Mouse (Mus musculus) embryonic facial prominence, embryonic 14.5 days (tissue): ENCODE measurements around the gene Usb1. TPM values are rescaled to one million over a fixed set of nuclear protein-coding genes. Genes with fewer than 3 reads are reported as not detected.

Experiments
- ATAC-seq: fragments of 200-750 bp; cut with Nextera tagmentation; 2 replicates; pipeline ENCODE4 v1.8.0; 2017; ENCODE audit warnings: low read depth, moderate number of reproducible peaks, moderate TSS enrichment
- DNase-seq: peaks from one replicate; pipeline ENCODE4 v3.0.0-alpha.2; 2015; ENCODE audit warnings: low spot score
- H3K27ac ChIP-seq: fragments of 300-500 bp; sonication (generic); replicated peaks from 2 replicates; pipeline ENCODE4 v1.5.1; 2014; ENCODE audit warnings: low read depth, mild to moderate bottlenecking, low read length, moderate library complexity
- H3K27me3 ChIP-seq: fragments of 300-500 bp; sonication (generic); replicated peaks from 2 replicates; pipeline ENCODE4 v1.6.1; 2014; ENCODE audit warnings: low read length; ENCODE audit not compliant: control insufficient read depth, insufficient read depth
- H3K36me3 ChIP-seq: fragments of 300-500 bp; sonication (generic); 2 replicates; pipeline ENCODE4 v1.6.1; 2014; ENCODE audit warnings: low read length, mixed read lengths; ENCODE audit not compliant: control insufficient read depth, insufficient read depth
- H3K4me1 ChIP-seq: fragments of 300-500 bp; sonication (generic); 2 replicates; pipeline ENCODE4 v1.6.1; 2014; ENCODE audit warnings: antibody characterized with exemption, low read length; ENCODE audit not compliant: control insufficient read depth, insufficient read depth
- H3K4me2 ChIP-seq: fragments of 300-500 bp; sonication (generic); 2 replicates; pipeline ENCODE4 v1.6.1; 2014; ENCODE audit warnings: low read depth, mild to moderate bottlenecking, low read length, moderate library complexity, mixed read lengths
- H3K4me3 ChIP-seq: fragments of 300-500 bp; sonication (generic); 2 replicates; pipeline ENCODE4 v1.5.1; 2014; ENCODE audit warnings: low read depth, mild to moderate bottlenecking, low read length
- H3K9ac ChIP-seq: fragments of 300-500 bp; sonication (generic); 2 replicates; pipeline ENCODE4 v1.6.1; 2014; ENCODE audit warnings: low read depth, mild to moderate bottlenecking, low read length, moderate library complexity, mixed read lengths
- H3K9me3 ChIP-seq: fragments of 300-500 bp; sonication (generic); 2 replicates; pipeline ENCODE4 v1.6.1; 2016; ENCODE audit warnings: low read length; ENCODE audit not compliant: control insufficient read depth
- WGBS: fragments of 180-500 bp; shearing (Covaris S2); extraction: QIAGEN DNeasy Blood & Tissue Kit; methylation state at CpG from one replicate; pipeline ENCODE4 v1.1.7; 2014; 5-methylcytosine and 5-hydroxymethylcytosine counted together
- polyA plus RNA-seq: library from polyadenylated mRNA; unstranded; fragments of >200 nt; fragmentation: Nextera tagmentation; extraction: Ambion mirVana; gene quantifications from 2 replicates; pipeline ENCODE4 v1.2.1, GENCODE M21; 2014

Usb1 gene
- polyA plus RNA-seq, 1 experiment from 2014 or later = 36.3 TPM

DNA sequence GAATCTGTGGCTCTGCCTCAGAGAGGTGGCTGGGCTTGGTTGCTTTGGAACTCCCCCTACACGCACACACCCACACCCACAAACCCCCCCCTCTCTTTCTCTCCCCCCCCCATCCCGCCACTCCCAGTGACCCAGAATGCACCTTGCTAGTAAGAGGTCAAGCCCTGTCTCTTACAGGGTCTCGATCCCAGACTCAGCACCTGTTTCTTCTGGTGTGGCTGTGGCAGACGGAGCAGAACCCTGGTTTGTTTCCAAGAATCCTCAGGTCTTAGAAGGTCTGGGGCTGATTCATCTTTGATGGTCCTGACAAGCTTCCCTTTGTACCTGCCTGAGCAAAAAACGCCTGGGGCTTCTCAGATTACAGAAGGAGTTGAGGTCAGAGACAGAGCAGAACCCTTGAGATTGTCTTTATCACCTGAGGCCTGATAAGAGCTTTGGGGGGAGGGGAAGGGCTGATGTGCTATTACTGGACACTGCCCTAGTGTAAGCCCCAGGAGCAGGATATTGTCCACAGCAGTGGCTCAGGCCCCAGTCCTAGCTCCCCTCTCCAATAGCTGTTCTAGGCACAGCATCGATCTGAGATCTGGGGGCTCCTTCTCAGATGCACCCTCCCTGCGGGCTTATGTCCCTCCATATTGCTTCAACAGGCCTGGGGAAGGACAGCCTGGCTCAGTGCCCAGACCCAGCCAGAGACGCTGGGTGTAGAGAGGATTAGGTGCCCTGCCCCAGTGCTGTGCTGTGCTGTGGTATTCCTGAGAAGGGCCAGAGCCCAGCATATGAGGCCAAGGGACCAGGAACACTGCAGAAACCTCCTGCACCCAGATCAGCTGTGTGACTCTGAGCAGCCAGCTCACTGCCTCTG lies 26.7 kb downstream of the Usb1 start:
- Histone ChIP-seq H3K4me1 (no peaks in the 10 kb centered on the region; the same call in 1 of the 2 replicates), H3K36me3 (no peaks in the 10 kb centered on the region), H3K9ac (no peak overlapping the region), H3K27ac (no peak overlapping the region), H3K4me3 (no peak overlapping the region), H3K9me3 (no peaks in the 10 kb centered on the region), H3K27me3 (0 out of 2 replicates have a peak, but pooled peaks cover 7% of the 10 kb centered on the region), H3K4me2 (no peak overlapping the region)
- 37% methylated on average over 6 of the region's 8 CpGs for WGBS
- peak; percentile 32 for DNase-seq
- ATAC-seq = peak; percentile 41

DNA sequence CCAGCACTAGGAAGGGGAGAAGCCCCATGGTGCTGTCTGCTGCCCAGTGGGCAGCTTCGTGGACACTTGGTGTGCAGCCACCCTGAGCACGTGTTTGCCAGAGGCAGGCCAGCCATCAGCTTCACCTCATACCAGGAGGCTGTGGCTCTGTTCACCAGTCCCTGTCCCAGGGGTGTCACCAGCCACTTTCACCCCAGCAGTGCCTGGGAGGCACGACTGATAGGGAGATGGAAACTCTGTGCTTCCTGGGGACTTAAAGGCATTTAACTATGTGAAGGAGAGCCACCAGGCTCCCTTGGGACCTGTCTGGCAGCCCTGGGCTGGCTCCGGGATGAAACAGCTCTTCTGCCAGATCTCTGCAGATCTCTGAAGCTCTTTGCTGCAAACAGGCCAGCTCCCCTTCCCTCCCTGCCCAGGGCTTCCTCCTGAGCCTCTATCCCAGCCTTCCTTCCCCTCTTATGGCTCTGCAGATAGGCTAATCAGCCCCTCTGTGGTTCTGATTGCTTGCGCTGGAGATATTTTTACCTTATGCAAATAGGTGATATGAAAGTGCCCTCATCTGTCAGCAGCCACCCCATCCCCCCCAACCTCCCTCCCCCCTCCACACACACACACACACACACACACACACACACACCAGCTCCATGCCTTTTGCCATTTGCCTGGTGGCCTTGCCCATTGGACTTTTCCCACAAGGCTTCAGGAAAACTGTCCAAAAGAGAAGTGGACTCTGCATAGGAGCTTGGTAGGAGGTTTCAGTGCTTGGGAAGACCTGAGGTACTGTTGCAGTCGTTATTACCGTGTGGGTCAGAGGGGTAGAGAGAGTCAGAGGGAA lies 28.3 kb downstream of the Usb1 start:
- H3K36me3 ChIP-seq = no peaks in the 10 kb centered on the region
- peak overlapping the region; percentile 13; the same call in 1 of the 2 replicates for H3K27ac ChIP-seq
- H3K4me3 ChIP-seq = no peak overlapping the region
- ATAC-seq (no peak), DNase-seq (peak; percentile 31)
- no peaks in the 10 kb centered on the region for H3K27me3 ChIP-seq
- H3K9me3 ChIP-seq = no peaks in the 10 kb centered on the region
- H3K9ac ChIP-seq = no peak overlapping the region; the same call in 1 of the 2 replicates
- no peak overlapping the region for H3K4me2 ChIP-seq
- 48% methylated on average over 6 of the region's 7 CpGs for WGBS
- no peaks in the 10 kb centered on the region; the same call in 1 of the 2 replicates for H3K4me1 ChIP-seq

DNA sequence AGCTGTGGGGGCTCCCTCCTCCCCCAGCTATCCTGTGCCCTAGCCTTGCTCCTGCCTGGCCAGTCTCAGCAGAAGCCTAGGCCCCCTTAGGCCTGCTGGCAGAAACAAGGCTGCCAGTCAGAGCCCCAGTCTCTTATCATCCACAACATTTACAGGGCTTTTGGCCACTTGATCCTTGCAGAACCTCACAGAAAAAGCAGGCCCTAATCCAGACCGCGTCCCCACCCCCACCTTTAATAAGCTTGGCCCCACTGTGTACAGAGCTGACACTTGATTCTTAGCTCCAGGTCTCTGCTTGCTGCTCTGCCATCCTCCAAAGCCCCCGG lies 28.9 kb downstream of the Usb1 start:
- Histone ChIP-seq H3K36me3 (no peaks in the 10 kb centered on the region), H3K9ac (no peak overlapping the region), H3K4me2 (no peak overlapping the region), H3K4me3 (no peak overlapping the region), H3K4me1 (no peaks in the 10 kb centered on the region; the same call in 1 of the 2 replicates), H3K9me3 (no peaks in the 10 kb centered on the region), H3K27me3 (no peaks in the 10 kb centered on the region), H3K27ac (no peak overlapping the region)
- ATAC-seq = no peak
- 75% methylated on average over 3 of the region's 3 CpGs for WGBS
- no peak for DNase-seq

DNA sequence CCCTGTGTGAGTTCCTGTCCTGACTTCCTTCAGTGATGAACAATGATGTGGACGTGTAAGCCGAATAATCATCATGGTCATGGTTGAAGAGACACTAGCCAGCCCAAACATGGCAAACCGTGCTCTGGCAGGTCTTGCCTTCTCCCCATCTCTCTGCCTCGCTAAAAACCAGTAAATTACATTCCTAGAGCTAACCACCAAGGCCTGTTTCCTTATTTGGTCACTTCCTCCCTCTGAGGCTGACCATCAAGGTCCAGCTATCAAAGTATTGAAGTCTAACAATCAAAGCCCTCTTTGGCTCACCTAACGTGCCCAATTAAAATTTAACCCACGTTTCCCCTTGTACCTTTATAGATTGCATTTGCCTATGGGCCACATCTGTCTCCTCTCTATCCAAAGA lies 30.2 kb downstream of the Usb1 start:
- Histone ChIP-seq H3K9ac (no peak overlapping the region), H3K9me3 (no peaks in the 10 kb centered on the region), H3K27ac (no peak overlapping the region), H3K4me2 (no peak overlapping the region), H3K36me3 (no peaks in the 10 kb centered on the region), H3K4me1 (no peaks in the 10 kb centered on the region; the same call in 1 of the 2 replicates), H3K27me3 (no peaks in the 10 kb centered on the region), H3K4me3 (no peak overlapping the region)
- no peak for ATAC-seq
- WGBS = 57% methylated on average over 6 of the region's 6 CpGs
- DNase-seq = no peak

DNA sequence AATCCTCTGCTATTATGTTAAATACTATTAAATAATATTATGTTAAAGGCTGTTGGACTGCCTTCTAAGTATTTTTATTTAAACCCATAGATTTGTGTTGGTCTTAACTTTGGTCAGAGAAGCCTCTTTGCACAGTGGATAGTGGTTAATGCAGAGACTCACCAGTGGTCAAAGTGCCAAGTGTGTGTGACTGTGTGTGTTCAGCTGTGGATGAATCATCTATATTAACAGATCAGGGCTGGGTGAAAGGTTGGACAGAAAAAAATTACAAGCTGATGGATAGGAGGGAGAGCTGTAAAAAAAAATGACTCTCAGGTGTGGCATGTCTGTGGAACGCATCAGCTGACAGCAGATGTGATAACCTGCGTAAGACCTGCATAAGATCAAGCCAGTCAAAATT lies 31.8 kb downstream of the Usb1 start:
- Histone ChIP-seq H3K9ac (no peak overlapping the region), H3K36me3 (no peaks in the 10 kb centered on the region), H3K27ac (no peak overlapping the region), H3K4me1 (no peaks in the 10 kb centered on the region; the same call in 1 of the 2 replicates), H3K27me3 (no peaks in the 10 kb centered on the region), H3K9me3 (no peaks in the 10 kb centered on the region), H3K4me3 (no peak overlapping the region), H3K4me2 (no peak overlapping the region)
- ATAC-seq (no peak), DNase-seq (no peak)
- WGBS = 97% methylated on average over 2 of the region's 2 CpGs

DNA sequence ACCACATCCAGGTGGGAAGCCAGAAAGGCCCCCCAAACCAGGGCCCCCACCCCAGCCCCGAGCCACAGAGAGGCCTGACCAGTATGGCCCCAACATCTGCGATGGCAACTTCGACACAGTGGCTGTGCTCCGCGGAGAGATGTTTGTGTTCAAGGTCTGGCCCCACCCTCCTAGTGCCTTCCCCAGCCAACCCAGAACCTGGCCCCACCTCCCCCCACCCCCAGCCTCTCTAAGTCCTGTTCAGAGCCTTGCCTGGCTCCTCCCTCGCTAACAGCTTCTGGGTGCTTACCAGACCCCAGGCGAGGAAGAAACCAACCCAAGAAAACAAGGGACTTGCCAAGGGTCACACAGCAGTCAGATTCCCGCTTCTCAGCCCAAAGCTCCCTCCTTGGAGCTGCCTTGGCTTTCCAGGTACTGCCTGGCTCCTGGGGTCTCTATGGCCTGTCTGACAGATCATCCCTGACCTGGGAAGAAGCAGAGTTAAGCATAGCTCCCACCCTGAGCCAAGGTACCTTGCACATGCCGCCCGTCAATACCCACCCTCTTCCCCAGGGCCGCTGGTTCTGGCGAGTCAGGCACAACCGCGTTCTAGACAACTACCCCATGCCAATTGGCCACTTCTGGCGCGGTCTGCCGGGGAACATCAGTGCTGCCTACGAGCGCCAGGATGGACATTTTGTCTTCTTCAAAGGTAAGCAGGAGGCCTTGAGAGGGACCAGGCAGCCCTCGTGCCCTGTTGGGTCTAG lies 37.7 kb downstream of the Usb1 start:
- Histone ChIP-seq H3K36me3 (no peaks in the 10 kb centered on the region), H3K27ac (no peak overlapping the region), H3K4me1 (peaks cover 14% of the 10 kb centered on the region), H3K9ac (peak overlapping the region; percentile 62), H3K27me3 (no peaks in the 10 kb centered on the region), H3K4me2 (peak overlapping the region; percentile 65), H3K9me3 (no peaks in the 10 kb centered on the region), H3K4me3 (peak overlapping the region; percentile 34)
- 48% methylated on average over 20 of the region's 20 CpGs for WGBS
- peak; percentile 85 for ATAC-seq
- DNase-seq = peak; percentile 85

DNA sequence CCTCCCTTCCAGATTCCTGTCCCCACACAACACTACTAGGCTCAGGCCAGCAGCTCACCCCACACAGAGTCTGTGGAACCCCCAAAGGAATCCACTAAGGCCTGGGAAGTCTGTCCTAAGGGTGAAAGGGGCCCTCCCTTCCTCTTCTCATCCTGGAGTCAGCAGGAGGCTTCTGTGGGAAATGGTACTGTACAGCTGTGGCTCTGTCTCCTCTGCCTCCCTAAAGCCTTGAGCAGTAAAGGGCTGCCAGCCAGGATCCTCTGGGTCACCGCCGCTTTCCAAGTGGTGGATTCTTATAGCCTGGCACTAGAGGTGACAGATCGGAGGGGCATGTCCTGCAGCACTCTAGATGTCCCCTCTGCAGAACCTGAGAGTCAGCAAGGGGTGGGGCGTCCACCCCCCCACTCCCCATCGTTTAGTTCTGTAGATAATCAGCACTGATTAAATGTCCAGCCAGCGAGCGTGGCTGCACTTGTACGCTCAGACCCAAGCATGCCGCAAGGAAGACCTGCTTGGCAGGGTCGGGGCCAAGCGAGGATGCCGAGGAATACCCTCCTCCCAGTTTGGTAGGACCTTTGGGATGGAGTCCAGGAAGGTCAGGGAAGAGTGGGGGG lies 41.4 kb downstream of the Usb1 start:
- 72% methylated on average over 12 of the region's 12 CpGs for WGBS
- no peak overlapping the region for H3K4me3 ChIP-seq

DNA sequence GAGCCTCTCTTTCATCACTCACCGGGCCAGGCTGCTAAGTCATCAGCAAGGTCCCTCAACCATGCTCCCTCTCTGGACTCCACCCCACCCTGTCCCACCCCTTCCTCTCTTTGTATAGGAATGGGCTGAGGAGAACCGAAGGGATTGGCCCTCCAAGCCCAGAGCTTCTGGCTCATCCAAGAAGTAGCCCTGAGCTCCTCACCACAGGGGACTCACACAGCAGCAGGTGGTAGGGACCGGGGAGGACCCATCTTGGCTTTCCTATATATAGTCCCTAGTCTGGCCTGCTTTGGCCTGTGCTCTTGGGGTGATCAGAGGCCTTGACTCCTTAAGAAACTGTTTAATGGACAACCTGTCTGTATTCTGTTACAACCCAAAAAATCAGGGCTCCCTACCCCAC lies 42.3 kb downstream of the Usb1 start:
- no peak overlapping the region for H3K9ac ChIP-seq
- ATAC-seq (no peak), DNase-seq (no peak)
- no peaks in the 10 kb centered on the region for H3K36me3 ChIP-seq
- no peaks in the 10 kb centered on the region for H3K27me3 ChIP-seq
- peaks cover 14% of the 10 kb centered on the region for H3K4me1 ChIP-seq
- H3K4me2 ChIP-seq = no peak overlapping the region
- no peaks in the 10 kb centered on the region for H3K9me3 ChIP-seq
- no peak overlapping the region for H3K27ac ChIP-seq
- no peak overlapping the region for H3K4me3 ChIP-seq
- 80% methylated on average over 2 of the region's 3 CpGs for WGBS

More for the DNA sequence above, 41.4 kb downstream of the Usb1 start:
- H3K27me3 ChIP-seq = no peaks in the 10 kb centered on the region
- no peak overlapping the region for H3K9ac ChIP-seq
- no peaks in the 10 kb centered on the region for H3K9me3 ChIP-seq
- H3K4me2 ChIP-seq = no peak overlapping the region
- no peak overlapping the region for H3K27ac ChIP-seq
- DNase-seq (no peak), ATAC-seq (no peak)
- H3K36me3 ChIP-seq = no peaks in the 10 kb centered on the region
- H3K4me1 ChIP-seq = peaks cover 19% of the 10 kb centered on the region
